15 mouse cellular contexts compared by ENCODE assay signal in the genomic region with DNA sequence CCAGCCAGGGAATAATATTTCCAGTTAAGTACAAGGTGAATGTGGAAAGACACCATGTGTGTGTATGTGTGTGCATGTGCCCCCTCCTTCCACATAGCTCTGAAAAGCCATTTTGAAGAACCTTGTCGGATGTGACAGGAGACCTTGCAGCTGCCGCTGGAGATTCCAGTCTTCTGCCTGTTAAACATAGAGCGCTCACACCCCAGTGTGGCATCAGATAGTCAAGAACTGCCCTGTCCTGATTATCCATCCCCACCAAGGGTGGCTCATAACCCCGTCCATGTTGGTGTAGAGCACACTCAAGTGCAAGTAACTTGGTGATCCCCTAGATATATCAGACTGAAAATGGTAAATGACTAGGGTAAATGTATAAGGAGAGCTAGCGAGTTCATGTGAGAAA. TPM values are rescaled to one million over a fixed set of nuclear protein-coding genes. Genes with fewer than 3 reads are reported as not detected.
A peak's percentile ranks its signal among the peaks of the same experiment; 100 is the strongest.
DNase-seq lines count a peak whose midpoint lies in the region; ATAC-seq and TF ChIP-seq lines count a peak whose summit lies in the region.
"Had no signal": no experiment of that assay in that cellular context is flagged by ENCODE, and none has a peak within 500 bp of the region (broad histone marks: within the 10 kb centered on the region; RNA-seq: fewer than 3 reads in every experiment).

No protein-coding gene starts in this region.

- TF ChIP-seq EP300 in heart, adult 2 months (IDR thresholded peaks at IDR 0.05; ENCODE audit: insufficient read depth, low read depth, low read length) = no peak

- no peak for TF ChIP-seq POLR2A in heart, adult 2 months (IDR thresholded peaks at IDR 0.05; ENCODE audit: insufficient read depth, low read depth, low read length)

- no peaks in the 10 kb centered on the region for H3K79me2 ChIP-seq in heart, adult 2 months (replicated peaks; ENCODE audit: control insufficient read depth, insufficient read depth, low read length)

- peaks cover 84% of the 10 kb centered on the region for H3K27me3 ChIP-seq in forebrain, embryonic 13.5 days
- peaks cover 99% of the 10 kb centered on the region for H3K27me3 ChIP-seq in forebrain, embryonic 10.5 days (ENCODE audit: poor library complexity, severe bottlenecking)
- peaks cover 90% of the 10 kb centered on the region for H3K27me3 ChIP-seq in hindbrain, embryonic 12.5 days
- peaks cover 69% of the 10 kb centered on the region for H3K27me3 ChIP-seq in midbrain, embryonic 11.5 days (ENCODE audit: control insufficient read depth, insufficient read depth, low read length)
- peaks cover 79% of the 10 kb centered on the region for H3K27me3 ChIP-seq in neural tube, embryonic 13.5 days
- peaks cover 2% of the 10 kb centered on the region; the same call in 1 of the 2 replicates for H3K27me3 ChIP-seq in heart, adult 2 months (ENCODE audit: control insufficient read depth, insufficient read depth, low read length)

- intact Hi-C loops in heart, adult 2 months (cut with DNase I) = no loop called here

- no peak overlapping the region for H3K4me2 ChIP-seq in forebrain, embryonic 13.5 days
- H3K4me2 ChIP-seq in hindbrain, embryonic 12.5 days (replicated peaks) = no peak overlapping the region
- no peak overlapping the region for H3K4me2 ChIP-seq in midbrain, embryonic 11.5 days
- peak overlapping the region; percentile 6; the same call in 1 of the 2 replicates for H3K4me2 ChIP-seq in neural tube, embryonic 13.5 days
- H3K4me2 ChIP-seq: liver, embryonic 12.5 days had no signal

- TF ChIP-seq CTCF in heart, adult 2 months (IDR thresholded peaks at IDR 0.05) = no peak

- no peak for ATAC-seq in forebrain, embryonic 13.5 days
- no peak for ATAC-seq in hindbrain, embryonic 12.5 days (ENCODE audit: low FRiP score)
- no peak for ATAC-seq in midbrain, embryonic 11.5 days (ENCODE audit: low FRiP score)
- no peak for ATAC-seq in neural tube, embryonic 13.5 days (ENCODE audit: low read depth)
- ATAC-seq: intestine, embryonic 15.5 days; liver, embryonic 12.5 days had no signal

- no peaks in the 10 kb centered on the region for H3K9me3 ChIP-seq in forebrain, embryonic 13.5 days (replicated peaks)
- no peaks in the 10 kb centered on the region for H3K9me3 ChIP-seq in forebrain, embryonic 10.5 days
- no peaks in the 10 kb centered on the region for H3K9me3 ChIP-seq in hindbrain, embryonic 12.5 days (replicated peaks)
- H3K9me3 ChIP-seq in midbrain, embryonic 11.5 days (ENCODE audit: control insufficient read depth, low read length) = no peaks in the 10 kb centered on the region
- no peaks in the 10 kb centered on the region for H3K9me3 ChIP-seq in neural tube, embryonic 13.5 days
- H3K9me3 ChIP-seq: intestine, embryonic 15.5 days; liver, embryonic 12.5 days had no signal

- no peak overlapping the region for H3K9ac ChIP-seq in forebrain, embryonic 13.5 days
- no peak overlapping the region for H3K9ac ChIP-seq in hindbrain, embryonic 12.5 days
- no peak overlapping the region for H3K9ac ChIP-seq in midbrain, embryonic 11.5 days (ENCODE audit: low read length)
- H3K9ac ChIP-seq in neural tube, embryonic 13.5 days = peak overlapping the region; percentile 75
- no peak overlapping the region for H3K9ac ChIP-seq in heart, adult 2 months (ENCODE audit: low read depth, low read length)
- H3K9ac ChIP-seq: intestine, embryonic 15.5 days; liver, embryonic 12.5 days; lung, embryonic 14.5 days had no signal

- H3K36me3 ChIP-seq in forebrain, embryonic 13.5 days (ENCODE audit: poor library complexity, severe bottlenecking) = no peaks in the 10 kb centered on the region
- no peaks in the 10 kb centered on the region for H3K36me3 ChIP-seq in forebrain, embryonic 10.5 days (replicated peaks)
- no peaks in the 10 kb centered on the region for H3K36me3 ChIP-seq in hindbrain, embryonic 12.5 days
- no peaks in the 10 kb centered on the region for H3K36me3 ChIP-seq in midbrain, embryonic 11.5 days (ENCODE audit: control insufficient read depth, insufficient read depth, low read length)
- no peaks in the 10 kb centered on the region for H3K36me3 ChIP-seq in neural tube, embryonic 13.5 days
- no peaks in the 10 kb centered on the region for H3K36me3 ChIP-seq in heart, adult 2 months (ENCODE audit: control insufficient read depth, insufficient read depth, low read length)
- H3K36me3 ChIP-seq: intestine, embryonic 15.5 days; liver, embryonic 12.5 days had no signal

- H3K27ac ChIP-seq in forebrain, embryonic 13.5 days = peak overlapping the region; percentile 96
- no peak overlapping the region for H3K27ac ChIP-seq in forebrain, embryonic 10.5 days
- peak overlapping the region; percentile 93 for H3K27ac ChIP-seq in hindbrain, embryonic 12.5 days
- no peak overlapping the region for H3K27ac ChIP-seq in midbrain, embryonic 11.5 days (ENCODE audit: low read depth, low read length)
- H3K27ac ChIP-seq in neural tube, embryonic 13.5 days (replicated peaks) = peak overlapping the region; percentile 94
- H3K27ac ChIP-seq in heart, adult 2 months = no peak overlapping the region
- H3K27ac ChIP-seq: intestine, embryonic 15.5 days; liver, embryonic 12.5 days; macrophage had no signal

- 32% methylated on average over 5 of the region's 5 CpGs for WGBS in forebrain, embryonic 13.5 days
- WGBS in forebrain, embryonic 10.5 days = 15% methylated on average over 5 of the region's 5 CpGs
- WGBS in hindbrain, embryonic 12.5 days = 20% methylated on average over 5 of the region's 5 CpGs
- 22% methylated on average over 5 of the region's 5 CpGs for WGBS in midbrain, embryonic 11.5 days
- WGBS in neural tube, embryonic 13.5 days = 32% methylated on average over 5 of the region's 5 CpGs
- 57% methylated on average over 5 of the region's 5 CpGs for WGBS in heart, adult 2 months

- H3K4me3 ChIP-seq in forebrain, embryonic 13.5 days = no peak overlapping the region
- no peak overlapping the region for H3K4me3 ChIP-seq in forebrain, embryonic 10.5 days
- H3K4me3 ChIP-seq in hindbrain, embryonic 12.5 days = no peak overlapping the region
- no peak overlapping the region for H3K4me3 ChIP-seq in midbrain, embryonic 11.5 days (ENCODE audit: low read depth, low read length)
- H3K4me3 ChIP-seq in neural tube, embryonic 13.5 days = no peak overlapping the region
- no peak overlapping the region for H3K4me3 ChIP-seq in heart, adult 2 months
- H3K4me3 ChIP-seq: liver, embryonic 12.5 days had no signal

- no peak for DNase-seq in forebrain, embryonic 10.5 days (ENCODE audit: extremely low spot score, low spot score)
- peak; percentile 92 for DNase-seq in midbrain, embryonic 11.5 days (ENCODE audit: low spot score, missing footprints)
- DNase-seq in urinary bladder, postnatal 14 days (ENCODE audit: low spot score) = no peak
- DNase-seq in gastrocnemius, postnatal 10 days = no peak
- no peak for DNase-seq in heart, adult 2 months
- DNase-seq: adrenal gland, adult 2 months; cerebellum, adult 11 months; lung, embryonic 14.5 days; right cerebral cortex, adult 18-20 months had no signal

- peaks cover 56% of the 10 kb centered on the region for H3K4me1 ChIP-seq in forebrain, embryonic 13.5 days
- peaks cover 58% of the 10 kb centered on the region for H3K4me1 ChIP-seq in forebrain, embryonic 10.5 days
- peaks cover 54% of the 10 kb centered on the region for H3K4me1 ChIP-seq in hindbrain, embryonic 12.5 days
- peaks cover 24% of the 10 kb centered on the region for H3K4me1 ChIP-seq in midbrain, embryonic 11.5 days (ENCODE audit: control insufficient read depth, insufficient read depth, low read length)
- peaks cover 69% of the 10 kb centered on the region for H3K4me1 ChIP-seq in neural tube, embryonic 13.5 days (replicated peaks)
- no peaks in the 10 kb centered on the region; the same call in 1 of the 2 replicates for H3K4me1 ChIP-seq in heart, adult 2 months (ENCODE audit: control insufficient read depth, insufficient read depth, low read length)
- H3K4me1 ChIP-seq: liver, embryonic 12.5 days had no signal

RNA-seq across cellular contexts. Expression of a gene that starts 23.4 kb away (rescaled TPM):
- polyA plus RNA-seq in forebrain, embryonic 13.5 days (2015; fragmentation: Nextera tagmentation; extraction: Ambion mirVana) = 45.0 and 48.7 TPM in 2 replicates
- 21.9 and 24.0 TPM in 2 replicates for polyA plus RNA-seq in forebrain, embryonic 10.5 days (2016; fragmentation: Nextera tagmentation; extraction: Ambion mirVana)
- polyA plus RNA-seq in hindbrain, embryonic 12.5 days (2016; fragmentation: Nextera tagmentation; extraction: Ambion mirVana) = 47.3 and 49.1 TPM in 2 replicates
- 27.5 and 28.3 TPM in 2 replicates for polyA plus RNA-seq in midbrain, embryonic 11.5 days (2014; fragmentation: Nextera tagmentation; extraction: Ambion mirVana)
- polyA plus RNA-seq in neural tube, embryonic 13.5 days (2015; fragmentation: Nextera tagmentation; extraction: Ambion mirVana) = 35.7 and 41.9 TPM in 2 replicates
- 10 to 100 TPM; 45.0 to 51.1 TPM for total RNA-seq in gastrocnemius, postnatal 10 days (2021)
- total RNA-seq in heart, adult 2 months (2021) = 100 to 1,000 TPM in 1 of 2 experiments, 10 to 100 TPM in 1; 98.0 to 124 TPM
- polyA plus RNA-seq in heart, adult 2 months (2012; rRNA removed) = 108 and 133 TPM in 2 replicates

Comparison
In these comparisons a context has a peak if more than half of its experiments do, and no peak if none do; other contexts are left out.
1. H3K27ac ChIP-seq: peak in forebrain, embryonic 13.5 days (single experiment), hindbrain, embryonic 12.5 days (single experiment) and neural tube, embryonic 13.5 days (single experiment); none in forebrain, embryonic 10.5 days (single experiment), midbrain, embryonic 11.5 days (single experiment) and heart, adult 2 months (single experiment).